Mouse (Mus musculus) right cerebral cortex, postnatal 25 days (tissue): ENCODE measurements around the gene 2310022A10Rik.

Experiments used
- DNase-seq: peaks from one replicate; pipeline ENCODE4 v3.0.0; 2022

The 2310022A10Rik gene

GRCm38 (mm10) chr7:27591266-27592216 is 38.5 kb downstream of the 2310022A10Rik start, which contains the start of gene Akt2:
Akt2 (plus strand) TSS chr7:27591552.
- peak; percentile 93 for DNase-seq

- DNase-seq, result no peak
Measured at GRCm38 (mm10) chr7:27592217-27592929, 39.3 kb downstream of the 2310022A10Rik start.

- DNase-seq, result no peak
Measured at GRCm38 (mm10) chr7:27592934-27593645, 40.1 kb downstream of the 2310022A10Rik start.

GRCm38 (mm10) chr7:27596586-27597503 is 43.8 kb downstream of the 2310022A10Rik start:
- no peak for DNase-seq

GRCm38 (mm10) chr7:27598053-27598452 is 45.0 kb downstream of the 2310022A10Rik start:
- DNase-seq, result no peak

GRCm38 (mm10) chr7:27601628-27602027 is 48.6 kb downstream of the 2310022A10Rik start:
- peak; percentile 75 for DNase-seq

- no peak for DNase-seq
Measured at GRCm38 (mm10) chr7:27602161-27602560, 49.1 kb downstream of the 2310022A10Rik start.

GRCm38 (mm10) chr7:27602835-27603234 is 49.8 kb downstream of the 2310022A10Rik start:
- DNase-seq, result no peak

- no peak for DNase-seq
Measured at GRCm38 (mm10) chr7:27604661-27605348, 51.8 kb downstream of the 2310022A10Rik start.

- DNase-seq, result peak; percentile 81
Measured at GRCm38 (mm10) chr7:27605499-27606285, 52.7 kb downstream of the 2310022A10Rik start.

- no peak for DNase-seq
Measured at GRCm38 (mm10) chr7:27606481-27607254, 53.6 kb downstream of the 2310022A10Rik start.

GRCm38 (mm10) chr7:27607580-27607979 is 54.5 kb downstream of the 2310022A10Rik start:
- peak; percentile 44 for DNase-seq

GRCm38 (mm10) chr7:27608130-27608529 is 55.1 kb downstream of the 2310022A10Rik start:
- no peak for DNase-seq

GRCm38 (mm10) chr7:27609285-27609684 is 56.3 kb downstream of the 2310022A10Rik start:
- no peak for DNase-seq

- DNase-seq, result no peak
Measured at GRCm38 (mm10) chr7:27609688-27610087, 56.7 kb downstream of the 2310022A10Rik start.

GRCm38 (mm10) chr7:27610370-27610769 is 57.3 kb downstream of the 2310022A10Rik start:
- no peak for DNase-seq

- no peak for DNase-seq
Measured at GRCm38 (mm10) chr7:27610871-27611270, 57.8 kb downstream of the 2310022A10Rik start.

- DNase-seq, result no peak
Measured at GRCm38 (mm10) chr7:27612940-27613339, 59.9 kb downstream of the 2310022A10Rik start.

GRCm38 (mm10) chr7:27613751-27614499 is 60.9 kb downstream of the 2310022A10Rik start:
- DNase-seq, result no peak
